Mouse (Mus musculus) limb, embryonic 10.5 days (tissue): ENCODE measurements around the gene Zswim8. TPM values are rescaled to one million over a fixed set of nuclear protein-coding genes. Genes with fewer than 3 reads are reported as not detected.

ENCODE experiments used
- DNase-seq: peaks from one replicate; pipeline ENCODE4 v3.0.0-alpha.2; 2017; ENCODE audit warnings: low spot score
- H3K27ac ChIP-seq: fragments of 300-500 bp; sonication (generic); 2 replicates; pipeline ENCODE4 v1.5.1; 2016; ENCODE audit warnings: mild to moderate bottlenecking
- H3K27me3 ChIP-seq: fragments of 300-500 bp; sonication (generic); 2 replicates; pipeline ENCODE4 v1.6.1; 2016; ENCODE audit warnings: low read depth, mild to moderate bottlenecking; ENCODE audit not compliant: poor library complexity, severe bottlenecking
- H3K36me3 ChIP-seq: fragments of 300-500 bp; sonication (generic); 2 replicates; pipeline ENCODE4 v1.6.1; 2016; ENCODE audit warnings: mild to moderate bottlenecking, moderate library complexity
- H3K4me1 ChIP-seq: fragments of 300-500 bp; sonication (generic); 2 replicates; pipeline ENCODE4 v1.6.1; 2016
- H3K4me3 ChIP-seq: fragments of 300-500 bp; sonication (generic); 2 replicates; pipeline ENCODE4 v1.5.1; 2016; ENCODE audit warnings: mild to moderate bottlenecking, moderate library complexity
- H3K9me3 ChIP-seq: fragments of 300-500 bp; sonication (generic); replicated peaks from 2 replicates; pipeline ENCODE4 v1.6.1; 2016; ENCODE audit warnings: mild to moderate bottlenecking
- WGBS: fragments of 180-500 bp; shearing (Covaris S2); methylation state at CpG from one replicate; pipeline ENCODE4 v1.1.7; 2016; 5-methylcytosine and 5-hydroxymethylcytosine counted together
- polyA plus RNA-seq: library from polyadenylated mRNA; unstranded; fragments of >200 nt; fragmentation: Nextera tagmentation; extraction: Ambion mirVana; gene quantifications from 2 replicates; pipeline ENCODE4 v1.2.1, GENCODE M21; 2016

Gene Zswim8
- polyA plus RNA-seq, 1 experiment from 2014 or later = 39.3 TPM

GRCm38 (mm10) chr14:20672990-20673389 lies 34.4 kb upstream of the Zswim8 start:
- Histone ChIP-seq H3K4me1 (peaks cover 13% of the 10 kb centered on the region), H3K27ac (no peak overlapping the region), H3K4me3 (peak overlapping the region; percentile 85), H3K36me3 (peaks cover 29% of the 10 kb centered on the region), H3K9me3 (no peaks in the 10 kb centered on the region; the same call in 1 of the 2 replicates), H3K27me3 (peaks cover 9% of the 10 kb centered on the region)
- no peak for DNase-seq
- 89% methylated on average over 2 of the region's 2 CpGs for WGBS

GRCm38 (mm10) chr14:20673735-20674063 lies 33.7 kb upstream of the Zswim8 start:
- Histone ChIP-seq H3K27me3 (peaks cover 4% of the 10 kb centered on the region; the same call in 1 of the 2 replicates), H3K4me1 (peaks cover 13% of the 10 kb centered on the region), H3K36me3 (peaks cover 36% of the 10 kb centered on the region), H3K4me3 (peak overlapping the region; percentile 85), H3K9me3 (no peaks in the 10 kb centered on the region; the same call in 1 of the 2 replicates), H3K27ac (peak overlapping the region; percentile 88)
- WGBS = 15% methylated on average over 13 of the region's 13 CpGs
- peak; percentile 46 for DNase-seq

- H3K9me3 ChIP-seq = no peaks in the 10 kb centered on the region; the same call in 1 of the 2 replicates
- peaks cover 13% of the 10 kb centered on the region for H3K4me1 ChIP-seq
- H3K27me3 ChIP-seq = peaks cover 4% of the 10 kb centered on the region; the same call in 1 of the 2 replicates
- DNase-seq = peak; percentile 100
- H3K27ac ChIP-seq = peak within 1 kb of the TSS; percentile 88
- WGBS = under 1% methylated on average over 43 of the region's 43 CpGs
- H3K4me3 ChIP-seq = peak within 1 kb of the TSS; percentile 85
- H3K36me3 ChIP-seq = peaks cover 42% of the 10 kb centered on the region
Observed at GRCm38 (mm10) chr14:20674064-20674833, 33.1 kb upstream of the Zswim8 start, which contains the start of gene Sec24c. TSS of gene Sec24c (plus strand) at chr14:20674308.

- no peaks in the 10 kb centered on the region; the same call in 1 of the 2 replicates for H3K9me3 ChIP-seq
- H3K36me3 ChIP-seq = peaks cover 75% of the 10 kb centered on the region
- H3K4me1 ChIP-seq = peaks cover 13% of the 10 kb centered on the region
- 93% methylated on average over 4 of the region's 4 CpGs for WGBS
- H3K4me3 ChIP-seq = no peak overlapping the region
- no peaks in the 10 kb centered on the region for H3K27me3 ChIP-seq
- no peak for DNase-seq
- no peak overlapping the region for H3K27ac ChIP-seq
Observed at GRCm38 (mm10) chr14:20677906-20678305, 29.4 kb upstream of the Zswim8 start.

GRCm38 (mm10) chr14:20681742-20682141 lies 25.6 kb upstream of the Zswim8 start:
- Histone ChIP-seq H3K36me3 (peaks cover 100% of the 10 kb centered on the region), H3K4me3 (no peak overlapping the region), H3K9me3 (no peaks in the 10 kb centered on the region), H3K27me3 (no peaks in the 10 kb centered on the region), H3K4me1 (no peaks in the 10 kb centered on the region), H3K27ac (no peak overlapping the region)
- no peak for DNase-seq
- WGBS = 90% methylated on average over 2 of the region's 2 CpGs

GRCm38 (mm10) chr14:20682498-20682897 lies 24.9 kb upstream of the Zswim8 start:
- DNase-seq = no peak

GRCm38 (mm10) chr14:20686576-20686975 lies 20.8 kb upstream of the Zswim8 start:
- no peak overlapping the region for H3K27ac ChIP-seq
- 95% methylated on average over 3 of the region's 3 CpGs for WGBS
- no peaks in the 10 kb centered on the region for H3K4me1 ChIP-seq
- no peaks in the 10 kb centered on the region for H3K27me3 ChIP-seq
- H3K4me3 ChIP-seq = no peak overlapping the region
- peaks cover 100% of the 10 kb centered on the region for H3K36me3 ChIP-seq
- no peak for DNase-seq
- H3K9me3 ChIP-seq = no peaks in the 10 kb centered on the region

More at GRCm38 (mm10) chr14:20682498-20682897, 24.9 kb upstream of the Zswim8 start:
- H3K9me3 ChIP-seq = no peaks in the 10 kb centered on the region
- H3K27me3 ChIP-seq = no peaks in the 10 kb centered on the region
- H3K27ac ChIP-seq = no peak overlapping the region
- 84% methylated on average over 3 of the region's 3 CpGs for WGBS
- peaks cover 100% of the 10 kb centered on the region for H3K36me3 ChIP-seq
- H3K4me3 ChIP-seq = no peak overlapping the region
- H3K4me1 ChIP-seq = no peaks in the 10 kb centered on the region

- Histone ChIP-seq H3K36me3 (peaks cover 100% of the 10 kb centered on the region), H3K9me3 (no peaks in the 10 kb centered on the region), H3K4me1 (peaks cover 2% of the 10 kb centered on the region), H3K4me3 (no peak overlapping the region), H3K27me3 (no peaks in the 10 kb centered on the region), H3K27ac (no peak overlapping the region)
- no peak for DNase-seq
- WGBS = 89% methylated on average over 2 of the region's 2 CpGs
Observed at GRCm38 (mm10) chr14:20689009-20689408, 18.3 kb upstream of the Zswim8 start.

GRCm38 (mm10) chr14:20691772-20692171 lies 15.6 kb upstream of the Zswim8 start:
- Histone ChIP-seq H3K9me3 (no peaks in the 10 kb centered on the region), H3K36me3 (peaks cover 85% of the 10 kb centered on the region), H3K4me1 (peaks cover 23% of the 10 kb centered on the region), H3K27ac (no peak overlapping the region), H3K4me3 (no peak overlapping the region), H3K27me3 (no peaks in the 10 kb centered on the region)
- 88% methylated on average over 6 of the region's 6 CpGs for WGBS
- DNase-seq = no peak

GRCm38 (mm10) chr14:20693589-20694101 lies 13.7 kb upstream of the Zswim8 start:
- WGBS = 95% methylated on average over 10 of the region's 10 CpGs
- Histone ChIP-seq H3K27me3 (no peaks in the 10 kb centered on the region), H3K4me3 (no peak overlapping the region), H3K9me3 (no peaks in the 10 kb centered on the region), H3K4me1 (peaks cover 34% of the 10 kb centered on the region), H3K27ac (no peak overlapping the region), H3K36me3 (peaks cover 78% of the 10 kb centered on the region)
- DNase-seq = no peak

- H3K27me3 ChIP-seq = no peaks in the 10 kb centered on the region
- peaks cover 78% of the 10 kb centered on the region for H3K36me3 ChIP-seq
- H3K4me3 ChIP-seq = peak overlapping the region; percentile 95
- DNase-seq = no peak
- peak overlapping the region; percentile 96 for H3K27ac ChIP-seq
- WGBS = 49% methylated on average over 13 of the region's 13 CpGs
- peaks cover 34% of the 10 kb centered on the region for H3K4me1 ChIP-seq
- no peaks in the 10 kb centered on the region for H3K9me3 ChIP-seq
Observed at GRCm38 (mm10) chr14:20694185-20694883, 13.0 kb upstream of the Zswim8 start.

GRCm38 (mm10) chr14:20694884-20695760 lies 12.2 kb upstream of the Zswim8 start, which contains the start of gene Fut11:
TSS of gene Fut11 (plus strand) at chr14:20694968.
- WGBS = under 1% methylated on average over 111 of the region's 111 CpGs
- DNase-seq = peak; percentile 90
- H3K4me1 ChIP-seq = peaks cover 34% of the 10 kb centered on the region
- no peaks in the 10 kb centered on the region for H3K9me3 ChIP-seq
- H3K4me3 ChIP-seq = peak within 1 kb of the TSS; percentile 95
- H3K36me3 ChIP-seq = peaks cover 76% of the 10 kb centered on the region
- no peaks in the 10 kb centered on the region for H3K27me3 ChIP-seq
- peak within 1 kb of the TSS; percentile 96 for H3K27ac ChIP-seq
